ENCODE assay signal across 14 mouse cellular contexts in the genomic region with DNA sequence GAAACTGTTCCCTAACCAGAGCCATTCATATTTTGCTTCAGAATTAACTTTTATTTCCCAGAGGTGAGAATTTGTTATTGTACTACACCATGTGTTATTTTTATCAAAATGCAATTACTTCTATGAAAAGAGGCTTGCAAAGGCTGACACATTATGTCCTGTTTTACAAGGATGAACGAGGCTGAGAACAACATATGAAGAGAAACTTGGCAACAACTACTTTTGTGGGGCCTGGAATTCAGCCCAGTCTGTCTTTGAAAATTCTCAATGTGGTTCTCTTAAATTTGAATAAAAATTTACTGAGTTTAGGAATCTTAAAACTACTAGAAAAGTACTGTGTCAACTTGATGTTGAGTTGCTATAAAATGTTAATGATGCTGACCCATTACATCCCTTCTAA.
DNase-seq lines count a peak whose midpoint lies in the region; ATAC-seq and TF ChIP-seq lines count a peak whose summit lies in the region.
"Had no signal": no experiment of that assay in that cellular context is flagged by ENCODE, and none has a peak within 500 bp of the region (broad histone marks: within the 10 kb centered on the region; RNA-seq: fewer than 3 reads in every experiment).

No protein-coding gene starts in this region.

- H3K27ac ChIP-seq in hindbrain, postnatal 0 days = no peak overlapping the region
- H3K27ac ChIP-seq in hindbrain, embryonic 16.5 days (ENCODE audit: low read depth, low read length) = no peak overlapping the region
- H3K27ac ChIP-seq in midbrain, embryonic 14.5 days (replicated peaks; ENCODE audit: low read depth, low read length) = no peak overlapping the region
- H3K27ac ChIP-seq: gastrocnemius, adult 2 months; neural tube, embryonic 12.5 days had no signal

- DNase-seq in hindbrain, postnatal 0 days (ENCODE audit: low spot score) = peak; percentile 2
- peak; percentile 6 for DNase-seq in Muller cell, postnatal 12 days (ENCODE audit: inconsistent ontology term)
- DNase-seq in frontal cortex, postnatal 36 days (ENCODE audit: low spot score in 2 of 2) = peak; percentile 13 to 70
- DNase-seq in left cerebral cortex, postnatal 25 days (ENCODE audit: low spot score in 2 of 2) = peak; percentile 18 to 75
- no peak for DNase-seq in midbrain, embryonic 14.5 days
- DNase-seq: gastrocnemius, adult 2 months; heart, postnatal 14 days; kidney, postnatal 25 days; thymus, postnatal 25 days had no signal

- H3K9ac ChIP-seq in hindbrain, postnatal 0 days (replicated peaks; ENCODE audit: low read length) = no peak overlapping the region
- H3K9ac ChIP-seq in hindbrain, embryonic 16.5 days (ENCODE audit: low read depth, low read length) = no peak overlapping the region
- H3K9ac ChIP-seq in midbrain, embryonic 14.5 days (replicated peaks; ENCODE audit: low read length) = no peak overlapping the region
- H3K9ac ChIP-seq: neural tube, embryonic 12.5 days had no signal

- H3K36me3 ChIP-seq in hindbrain, postnatal 0 days (ENCODE audit: insufficient read depth, low read length) = no peaks in the 10 kb centered on the region
- no peaks in the 10 kb centered on the region for H3K36me3 ChIP-seq in hindbrain, embryonic 16.5 days (ENCODE audit: control insufficient read depth, insufficient read depth, low read length)
- H3K36me3 ChIP-seq in midbrain, embryonic 14.5 days (ENCODE audit: control insufficient read depth, insufficient read depth, low read length) = no peaks in the 10 kb centered on the region
- H3K36me3 ChIP-seq: neural tube, embryonic 12.5 days had no signal

- H3K27me3 ChIP-seq in hindbrain, postnatal 0 days (ENCODE audit: insufficient read depth, low read length) = no peaks in the 10 kb centered on the region
- no peaks in the 10 kb centered on the region for H3K27me3 ChIP-seq in hindbrain, embryonic 16.5 days (replicated peaks; ENCODE audit: control insufficient read depth, insufficient read depth, low read length)
- H3K27me3 ChIP-seq in midbrain, embryonic 14.5 days (ENCODE audit: control insufficient read depth, insufficient read depth, low read length) = no peaks in the 10 kb centered on the region
- H3K27me3 ChIP-seq: neural tube, embryonic 12.5 days had no signal

- intact Hi-C loops in left cerebral cortex, postnatal 25 days (cut with DNase I) = no loop called here

- no peaks in the 10 kb centered on the region for H3K4me1 ChIP-seq in hindbrain, postnatal 0 days (ENCODE audit: insufficient read depth, low read length)
- H3K4me1 ChIP-seq in hindbrain, embryonic 16.5 days (ENCODE audit: control insufficient read depth, insufficient read depth, low read depth, low read length) = no peaks in the 10 kb centered on the region
- H3K4me1 ChIP-seq in midbrain, embryonic 14.5 days (ENCODE audit: control insufficient read depth, insufficient read depth, low read length) = no peaks in the 10 kb centered on the region
- H3K4me1 ChIP-seq: neural tube, embryonic 12.5 days had no signal

- ATAC-seq in hindbrain, postnatal 0 days = no peak
- ATAC-seq in hindbrain, embryonic 16.5 days = no peak
- ATAC-seq in cerebellum, adult (ENCODE audit: insufficient number of reproducible peaks, low FRiP score, low TSS enrichment) = no peak
- ATAC-seq in midbrain, embryonic 14.5 days (ENCODE audit: low FRiP score, low TSS enrichment) = no peak
- ATAC-seq: lung, postnatal 0 days had no signal

- no peaks in the 10 kb centered on the region for H3K9me3 ChIP-seq in hindbrain, postnatal 0 days (ENCODE audit: low read length)
- H3K9me3 ChIP-seq in hindbrain, embryonic 16.5 days (ENCODE audit: control insufficient read depth, low read length) = no peaks in the 10 kb centered on the region
- H3K9me3 ChIP-seq in midbrain, embryonic 14.5 days (ENCODE audit: control insufficient read depth, low read length) = no peaks in the 10 kb centered on the region
- H3K9me3 ChIP-seq: neural tube, embryonic 12.5 days had no signal

- no peak for TF ChIP-seq CTCF in hindbrain, postnatal 0 days (IDR thresholded peaks at IDR 0.05; ENCODE audit: low read depth)

- WGBS in hindbrain, postnatal 0 days = 28% methylated on average over 1 of the region's 1 CpGs
- 50% methylated on average over 1 of the region's 1 CpGs for WGBS in hindbrain, embryonic 16.5 days
- 58% methylated on average over 1 of the region's 1 CpGs for WGBS in midbrain, embryonic 14.5 days

- no peak overlapping the region for H3K4me2 ChIP-seq in hindbrain, postnatal 0 days (ENCODE audit: low read depth, low read length)
- H3K4me2 ChIP-seq in hindbrain, embryonic 16.5 days (ENCODE audit: low read length) = no peak overlapping the region
- H3K4me2 ChIP-seq in midbrain, embryonic 14.5 days (ENCODE audit: low read length) = no peak overlapping the region
- H3K4me2 ChIP-seq: midbrain, embryonic 11.5 days; neural tube, embryonic 12.5 days had no signal

- H3K4me3 ChIP-seq in hindbrain, postnatal 0 days (ENCODE audit: low read length) = no peak overlapping the region
- H3K4me3 ChIP-seq in hindbrain, embryonic 16.5 days (ENCODE audit: low read length) = no peak overlapping the region
- H3K4me3 ChIP-seq in midbrain, embryonic 14.5 days (replicated peaks; ENCODE audit: low read depth, low read length) = no peak overlapping the region
- H3K4me3 ChIP-seq: gastrocnemius, adult 2 months; neural tube, embryonic 12.5 days had no signal
